Mouse (Mus musculus) kidney, embryonic 16.5 days (tissue): Measurements from ENCODE around the gene Znfx1. TPM values are rescaled to one million over a fixed set of nuclear protein-coding genes. Genes with fewer than 3 reads are reported as not detected.
"Not testable (repeated sequence)": the region's sequence is repeated elsewhere in the genome, so short reads cannot be mapped to it uniquely, and the experiment has no call there.

Source experiments
- ATAC-seq: fragments of 200-750 bp; cut with Nextera tagmentation; 2 replicates; pipeline ENCODE4 v1.8.0; 2017; ENCODE audit warnings: moderate TSS enrichment; ENCODE audit not compliant: low FRiP score, low TSS enrichment
- H3K27ac ChIP-seq: fragments of 300-500 bp; sonication (generic); 2 replicates; pipeline ENCODE4 v1.5.1; 2014; ENCODE audit warnings: low read length
- H3K27me3 ChIP-seq: fragments of 300-500 bp; sonication (generic); 2 replicates; pipeline ENCODE4 v1.6.1; 2014; ENCODE audit warnings: low read length, control low read depth, mixed read lengths; ENCODE audit not compliant: insufficient read depth
- H3K36me3 ChIP-seq: fragments of 300-500 bp; sonication (generic); 2 replicates; pipeline ENCODE4 v1.6.1; 2014; ENCODE audit warnings: low read length, control low read depth, mixed read lengths; ENCODE audit not compliant: insufficient read depth
- H3K4me1 ChIP-seq: fragments of 300-500 bp; sonication (generic); 2 replicates; pipeline ENCODE4 v1.6.1; 2014; ENCODE audit warnings: low read length, control low read depth, mixed read lengths; ENCODE audit not compliant: insufficient read depth
- H3K4me2 ChIP-seq: fragments of 300-500 bp; sonication (generic); replicated peaks from 2 replicates; pipeline ENCODE4 v1.6.1; 2014; ENCODE audit warnings: low read depth, low read length
- H3K4me3 ChIP-seq: fragments of 300-500 bp; sonication (generic); 2 replicates; pipeline ENCODE4 v1.5.1; 2014; ENCODE audit warnings: mild to moderate bottlenecking, low read length
- H3K9ac ChIP-seq: fragments of 300-500 bp; sonication (generic); replicated peaks from 2 replicates; pipeline ENCODE4 v1.6.1; 2014; ENCODE audit warnings: low read length
- H3K9me3 ChIP-seq: fragments of 300-500 bp; sonication (generic); 2 replicates; pipeline ENCODE4 v1.6.1; 2016; ENCODE audit warnings: low read length, control low read depth
- WGBS: fragments of 180-500 bp; shearing (Covaris S2); extraction: QIAGEN DNeasy Blood & Tissue Kit; methylation state at CpG from one replicate; pipeline ENCODE4 v1.1.7; 2014; 5-methylcytosine and 5-hydroxymethylcytosine counted together
- polyA plus RNA-seq: library from polyadenylated mRNA; unstranded; fragments of >200 nt; fragmentation: Nextera tagmentation; extraction: Ambion mirVana; gene quantifications from 2 replicates; pipeline ENCODE4 v1.2.1, GENCODE M21; 2015

Znfx1 gene
- polyA plus RNA-seq, 1 experiment from 2014 or later: 11.8 TPM

- ATAC-seq: no peak
- Histone ChIP-seq H3K4me3 (no peak overlapping the region), H3K9me3 (no peaks in the 10 kb centered on the region), H3K36me3 (peaks cover 94% of the 10 kb centered on the region), H3K4me2 (no peak overlapping the region), H3K4me1 (no peaks in the 10 kb centered on the region), H3K27ac (no peak overlapping the region), H3K27me3 (no peaks in the 10 kb centered on the region), H3K9ac (no peak overlapping the region)
- WGBS: 95% methylated on average over 12 of the region's 12 CpGs
These were observed 25.1 kb downstream of the Znfx1 start for GRCm38 (mm10) chr2:167037710-167038109.

GRCm38 (mm10) chr2:167030507-167030906 is 32.3 kb downstream of the Znfx1 start:
- Histone ChIP-seq H3K36me3 (peaks cover 83% of the 10 kb centered on the region), H3K4me2 (no peak overlapping the region), H3K27ac (no peak overlapping the region), H3K27me3 (no peaks in the 10 kb centered on the region), H3K4me3 (no peak overlapping the region), H3K9me3 (no peaks in the 10 kb centered on the region), H3K4me1 (no peaks in the 10 kb centered on the region), H3K9ac (no peak overlapping the region)
- no peak for ATAC-seq
- 93% methylated on average over 4 of the region's 4 CpGs for WGBS

- Histone ChIP-seq H3K9me3 (no peaks in the 10 kb centered on the region), H3K36me3 (peaks cover 77% of the 10 kb centered on the region), H3K27me3 (no peaks in the 10 kb centered on the region), H3K27ac (no peak overlapping the region), H3K4me1 (no peaks in the 10 kb centered on the region), H3K9ac (no peak overlapping the region), H3K4me3 (no peak overlapping the region), H3K4me2 (no peak overlapping the region)
- ATAC-seq: no peak
- WGBS: 91% methylated on average over 7 of the region's 7 CpGs
These were observed 34.3 kb downstream of the Znfx1 start for GRCm38 (mm10) chr2:167028553-167028952.

- peaks cover 47% of the 10 kb centered on the region for H3K36me3 ChIP-seq
- ATAC-seq: no peak
These were observed 43.4 kb downstream of the Znfx1 start for GRCm38 (mm10) chr2:167019396-167019795.

GRCm38 (mm10) chr2:167015382-167015718 is 47.5 kb downstream of the Znfx1 start:
- peak overlapping the region; percentile 89 for H3K9ac ChIP-seq
- no peaks in the 10 kb centered on the region for H3K27me3 ChIP-seq
- H3K27ac ChIP-seq: peak overlapping the region; percentile 44; the same call in 1 of the 2 replicates
- peak overlapping the region; percentile 93 for H3K4me2 ChIP-seq
- peaks cover 19% of the 10 kb centered on the region for H3K36me3 ChIP-seq
- H3K4me3 ChIP-seq: peak overlapping the region; percentile 82
- WGBS: under 1% methylated on average over 21 of the region's 21 CpGs
- no peaks in the 10 kb centered on the region for H3K9me3 ChIP-seq
- H3K4me1 ChIP-seq: peaks cover 17% of the 10 kb centered on the region
- peak; percentile 81 for ATAC-seq

More at GRCm38 (mm10) chr2:167019396-167019795, 43.4 kb downstream of the Znfx1 start:
- Histone ChIP-seq H3K9ac (no peak overlapping the region; the same call in 1 of the 2 replicates), H3K4me1 (peaks cover 17% of the 10 kb centered on the region), H3K4me3 (no peak overlapping the region), H3K4me2 (no peak overlapping the region), H3K9me3 (no peaks in the 10 kb centered on the region), H3K27me3 (no peaks in the 10 kb centered on the region), H3K27ac (no peak overlapping the region)
- 81% methylated on average over 10 of the region's 10 CpGs for WGBS

- peak; percentile 93 for ATAC-seq
These were observed 48.0 kb downstream of the Znfx1 start, which contains the start of gene Ddx27 for GRCm38 (mm10) chr2:167014702-167015381. Gene Ddx27 (plus strand): TSS chr2:167015193.

GRCm38 (mm10) chr2:167010546-167010945 is 52.3 kb downstream of the Znfx1 start:
- Histone ChIP-seq H3K27ac (no peak overlapping the region), H3K4me1 (peaks cover 4% of the 10 kb centered on the region; the same call in 1 of the 2 replicates), H3K4me3 (no peak overlapping the region), H3K36me3 (no peaks in the 10 kb centered on the region), H3K9me3 (no peaks in the 10 kb centered on the region), H3K4me2 (no peak overlapping the region), H3K27me3 (no peaks in the 10 kb centered on the region), H3K9ac (no peak overlapping the region)
- no peak for ATAC-seq
- WGBS: 87% methylated on average over 3 of the region's 3 CpGs

More at GRCm38 (mm10) chr2:167014702-167015381, 48.0 kb downstream of the Znfx1 start, which contains the start of gene Ddx27:
- Histone ChIP-seq H3K27ac (peak within 1 kb of the TSS; percentile 88), H3K36me3 (peaks cover 14% of the 10 kb centered on the region), H3K27me3 (no peaks in the 10 kb centered on the region), H3K4me3 (peak within 1 kb of the TSS; percentile 82), H3K4me2 (peak within 1 kb of the TSS; percentile 93), H3K4me1 (peaks cover 17% of the 10 kb centered on the region), H3K9ac (peak within 1 kb of the TSS; percentile 89), H3K9me3 (no peaks in the 10 kb centered on the region)
- 2% methylated on average over 37 of the region's 37 CpGs for WGBS

GRCm38 (mm10) chr2:167009483-167009882 is 53.3 kb downstream of the Znfx1 start:
- Histone ChIP-seq H3K4me1 (0 out of 2 replicates have a peak, but pooled peaks cover under 1% of the 10 kb centered on the region), H3K36me3 (no peaks in the 10 kb centered on the region), H3K9me3 (no peaks in the 10 kb centered on the region), H3K9ac (no peak overlapping the region), H3K4me2 (no peak overlapping the region), H3K27ac (no peak overlapping the region), H3K27me3 (no peaks in the 10 kb centered on the region), H3K4me3 (no peak overlapping the region)
- ATAC-seq: no peak
- 80% methylated on average over 4 of the region's 4 CpGs for WGBS

GRCm38 (mm10) chr2:167007565-167007964 is 55.2 kb downstream of the Znfx1 start:
- ATAC-seq, H3K4me2 ChIP-seq, H3K9ac ChIP-seq, H3K9me3 ChIP-seq, H3K4me1 ChIP-seq, H3K4me3 ChIP-seq, H3K27ac ChIP-seq, H3K27me3 ChIP-seq, H3K36me3 ChIP-seq: not testable (repeated sequence)
- WGBS: 71% methylated on average over 4 of the region's 4 CpGs

- no peak overlapping the region for H3K27ac ChIP-seq
- no peak for ATAC-seq
- WGBS: 69% methylated on average over 13 of the region's 13 CpGs
- H3K36me3 ChIP-seq: no peaks in the 10 kb centered on the region
- no peak overlapping the region for H3K9ac ChIP-seq
- no peaks in the 10 kb centered on the region for H3K9me3 ChIP-seq
- no peaks in the 10 kb centered on the region for H3K27me3 ChIP-seq
- H3K4me3 ChIP-seq: no peak overlapping the region
- H3K4me2 ChIP-seq: no peak overlapping the region
- H3K4me1 ChIP-seq: no peaks in the 10 kb centered on the region
These were observed 55.8 kb downstream of the Znfx1 start for GRCm38 (mm10) chr2:167007001-167007491.
